Mouse (Mus musculus): ENCODE measurements around the gene Trpv5.

- TF ChIP-seq POLR2A (IDR thresholded peaks at IDR 0.05; ENCODE audit: borderline replicate concordance, control insufficient read depth, low read depth, low read length) (no peak), CTCF (IDR thresholded peaks at IDR 0.05; ENCODE audit: control insufficient read depth, insufficient read depth, low read length) (no peak)
Measured at GRCm38 (mm10) chr6:41637393-41637792, 43.2 kb downstream of the Trpv5 start.

Measured in bone marrow, adult 2 months (tissue).